In genomic region chr11:97465957-97466356, GRCm38 (mm10) we compare ENCODE assay signal across 17 mouse cellular contexts. TPM values are rescaled to one million over a fixed set of nuclear protein-coding genes. Genes with fewer than 3 reads are reported as not detected.
"Had no signal": no experiment of that assay in that cellular context is flagged by ENCODE, and none has a peak within 500 bp of the region (broad histone marks: within the 10 kb centered on the region; RNA-seq: fewer than 3 reads in every experiment).

No protein-coding gene starts in this region.

- H3K4me3 ChIP-seq: limb, embryonic 13.5 days; neural tube, embryonic 13.5 days; stomach, embryonic 15.5 days had no signal

- H3K27ac ChIP-seq: neural tube, embryonic 13.5 days; stomach, embryonic 15.5 days had no signal

- H3K4me1 ChIP-seq: neural tube, embryonic 13.5 days; stomach, embryonic 15.5 days had no signal

- DNase-seq: kidney, adult 8-10 months; kidney, postnatal 36 days; lung, embryonic 14.5 days; lung, postnatal 10 days; lung, postnatal 4 days; right cerebral cortex, postnatal 14 days; thymus, adult 2 months; thymus, postnatal 25 days had no signal

- H3K27me3 ChIP-seq: limb, embryonic 13.5 days; stomach, embryonic 15.5 days had no signal

RNA-seq across cellular contexts. Expression of gene 4933428G20Rik, which starts 34.2 kb away (rescaled TPM):
- total RNA-seq: layer of hippocampus, adult 18-20 months; layer of hippocampus, postnatal 14 days; left cerebral cortex, adult 18-20 months; megakaryocyte, adult 5-6 weeks had no signal
- polyA plus RNA-seq: midbrain, embryonic 11.5 days; spleen, adult 2 months; thymus, adult 2 months had no signal
